ENCODE assay signal across 9 mouse cellular contexts in genomic region chr5:30014580-30014979, GRCm38 (mm10). TPM values are rescaled to one million over a fixed set of nuclear protein-coding genes. Genes with fewer than 3 reads are reported as not detected.
DNase-seq lines count a peak whose midpoint lies in the region; ATAC-seq and TF ChIP-seq lines count a peak whose summit lies in the region.
"Had no signal": no experiment of that assay in that cellular context is flagged by ENCODE, and none has a peak within 500 bp of the region (broad histone marks: within the 10 kb centered on the region; RNA-seq: fewer than 3 reads in every experiment).

No protein-coding gene starts in this region.

- no peaks in the 10 kb centered on the region for H3K4me1 ChIP-seq in kidney, embryonic 16.5 days (ENCODE audit: insufficient read depth, low read length)

- H3K9ac ChIP-seq in kidney, embryonic 16.5 days (replicated peaks; ENCODE audit: low read length) = no peak overlapping the region
- H3K9ac ChIP-seq: lung, embryonic 15.5 days had no signal

- no peaks in the 10 kb centered on the region for H3K36me3 ChIP-seq in kidney, embryonic 16.5 days (ENCODE audit: insufficient read depth, low read length)
- H3K36me3 ChIP-seq in C2C12 (ENCODE audit: control insufficient read depth, insufficient read depth) = no peaks in the 10 kb centered on the region
- H3K36me3 ChIP-seq: lung, embryonic 15.5 days had no signal

- no peak for TF ChIP-seq CTCF in C2C12 (IDR thresholded peaks at IDR 0.05; ENCODE audit: control insufficient read depth, insufficient read depth, insufficient read length)

- no peaks in the 10 kb centered on the region for H3K79me2 ChIP-seq in C2C12 (ENCODE audit: control insufficient read depth, insufficient read depth)

- H3K27ac ChIP-seq in kidney, embryonic 16.5 days (ENCODE audit: low read length) = no peak overlapping the region
- H3K27ac ChIP-seq: lung, embryonic 15.5 days had no signal

- no peak for ATAC-seq in kidney, embryonic 16.5 days (ENCODE audit: low FRiP score, low TSS enrichment)
- ATAC-seq in erythroid progenitor cell, adult 5-6 weeks (replicated peaks; ENCODE audit: low FRiP score, poor library complexity, severe bottlenecking) = no peak

- peak; percentile 38 for DNase-seq in adrenal gland, adult 2 months
- no peak for DNase-seq in adrenal gland, adult 8-10 months
- peak; percentile 13 to 14 for DNase-seq in kidney, postnatal 36 days
- peak; percentile 10 for DNase-seq in forelimb bud, embryonic 11.5 days (ENCODE audit: low read depth, low spot score)
- DNase-seq in thymus, postnatal 25 days = peak; percentile 8

- H3K79me3 ChIP-seq in C2C12 (ENCODE audit: low read depth) = no peaks in the 10 kb centered on the region

- no peaks in the 10 kb centered on the region for H3K9me3 ChIP-seq in kidney, embryonic 16.5 days (ENCODE audit: low read length)
- H3K9me3 ChIP-seq: lung, embryonic 15.5 days had no signal

- H3K27me3 ChIP-seq in kidney, embryonic 16.5 days (ENCODE audit: insufficient read depth, low read length) = no peaks in the 10 kb centered on the region
- no peaks in the 10 kb centered on the region for H3K27me3 ChIP-seq in C2C12 (ENCODE audit: control insufficient read depth, insufficient read depth, insufficient read length)
- H3K27me3 ChIP-seq: lung, embryonic 15.5 days had no signal

- H3K4me3 ChIP-seq in kidney, embryonic 16.5 days (ENCODE audit: low read length) = no peak overlapping the region
- no peak overlapping the region for H3K4me3 ChIP-seq in C2C12 (ENCODE audit: insufficient read depth, poor library complexity, severe bottlenecking)
- H3K4me3 ChIP-seq: lung, embryonic 15.5 days had no signal

- no peak overlapping the region for H3ac ChIP-seq in C2C12 (ENCODE audit: control insufficient read depth, insufficient read length, low read depth)

- WGBS in kidney, embryonic 16.5 days = 67% methylated on average over 2 of the region's 2 CpGs

- H3K4me2 ChIP-seq in kidney, embryonic 16.5 days (replicated peaks; ENCODE audit: low read depth, low read length) = no peak overlapping the region
- H3K4me2 ChIP-seq: lung, embryonic 15.5 days had no signal

TF ChIP-seq in C2C12, 6 proteins besides CTCF, POLR2A, EP300 and RAD21:
- peak; percentile 71 for TF ChIP-seq CEBPB (IDR thresholded peaks at IDR 0.05; ENCODE audit: low read depth)
- no peak for TF ChIP-seq USF1 (IDR thresholded peaks at IDR 0.05; ENCODE audit: low read depth)

RNA-seq across cellular contexts. Expression of gene Il6, which starts 1.7 kb away (rescaled TPM):
- not detected for total RNA-seq in adrenal gland, adult 2 months (2021)
- polyA plus RNA-seq in adrenal gland, adult 2 months (2012; rRNA removed) = not detected in 2 replicates
- total RNA-seq in adrenal gland, adult 8-10 months (2022) = not detected
- 0.19 and 0.32 TPM in 2 replicates for polyA plus RNA-seq in kidney, embryonic 16.5 days (2015; fragmentation: Nextera tagmentation; extraction: Ambion mirVana)
- 0.13 TPM for polyA plus RNA-seq in C2C12 (2012; fragmentation: generic; extraction: Trizol)
- total RNA-seq in erythroid progenitor cell, adult 5-6 weeks (2015; ENCODE audit: low replicate concordance) = 4.0 TPM in 1 of 2 replicates, not detected in the other
- total RNA-seq in erythroid progenitor cell, adult 5-6 weeks (2017; ENCODE audit: low replicate concordance) = not detected in 2 replicates

RNA-seq across cellular contexts. Expression of gene Tyms, which starts 58.8 kb away (rescaled TPM):
- total RNA-seq in adrenal gland, adult 2 months (2021) = 10 to 100 TPM; 15.4 to 19.9 TPM
- polyA plus RNA-seq in adrenal gland, adult 2 months (2012; rRNA removed) = 17.8 and 17.9 TPM in 2 replicates
- 10 to 100 TPM; 12.9 to 19.7 (median 18.0) TPM for total RNA-seq in adrenal gland, adult 8-10 months (2022)
- polyA plus RNA-seq in kidney, embryonic 16.5 days (2015; fragmentation: Nextera tagmentation; extraction: Ambion mirVana) = 282 and 287 TPM in 2 replicates
- 141 TPM for polyA plus RNA-seq in C2C12 (2012; fragmentation: generic; extraction: Trizol)
- total RNA-seq in erythroid progenitor cell, adult 5-6 weeks (2015; ENCODE audit: low replicate concordance) = 145 and 220 TPM in 2 replicates
- 159 and 170 TPM in 2 replicates for total RNA-seq in erythroid progenitor cell, adult 5-6 weeks (2017; ENCODE audit: low replicate concordance)

Comparison
In these comparisons a context has a peak if more than half of its experiments do, and no peak if none do; other contexts are left out.
1. RNA of gene Tyms, which starts 58.8 kb away (total RNA-seq): 145 to 220 TPM in erythroid progenitor cell, adult 5-6 weeks; 15.4 to 19.9 TPM in adrenal gland, adult 2 months and 12.9 to 19.7 TPM in adrenal gland, adult 8-10 months; every median in the first group is over 4 times any median in the second.